Mouse (Mus musculus): ENCODE measurements at regions not wholly inside any gene's neighbourhood (a gene's known extent, or its start where the extent isn't known, plus 50 kb on each side); places are given as distances from the start of the nearest gene placed in this dataset.

GRCm38 (mm10) chr3:5077956-5078355, 672.6 kb upstream of the Gm8797 start:
- DNase-seq (ENCODE audit: inconsistent ontology term) = no peak

- DNase-seq (ENCODE audit: inconsistent ontology term) = peak; percentile 0
Observed at GRCm38 (mm10) chr3:5086721-5087120, 663.9 kb upstream of the Gm8797 start.

GRCm38 (mm10) chr3:5088867-5089266, 661.7 kb upstream of the Gm8797 start:
- DNase-seq (ENCODE audit: inconsistent ontology term) = no peak

GRCm38 (mm10) chr3:5089393-5090010, 661.1 kb upstream of the Gm8797 start:
- DNase-seq (ENCODE audit: inconsistent ontology term) = no peak

GRCm38 (mm10) chr3:5090108-5090869, 660.3 kb upstream of the Gm8797 start:
- DNase-seq (ENCODE audit: inconsistent ontology term) = no peak

GRCm38 (mm10) chr3:5090987-5091386, 659.6 kb upstream of the Gm8797 start:
- DNase-seq (ENCODE audit: inconsistent ontology term) = no peak

Measured in Muller cell, postnatal 12 days (primary cell).